Mouse (Mus musculus): ENCODE results near the gene Zfp341. TPM values are rescaled to one million over a fixed set of nuclear protein-coding genes. Genes with fewer than 3 reads are reported as not detected.
A peak's percentile ranks its signal among the peaks of the same experiment; 100 is the strongest.

Gene Zfp341
- polyA plus RNA-seq, 1 experiment from 2014 or later, result 1.5 TPM

- Histone ChIP-seq H3K9ac (replicated peaks) (peak overlapping the region; percentile 86), H3K36me3 (peaks cover 18% of the 10 kb centered on the region; the same call in 1 of the 2 replicates), H3K4me3 (replicated peaks) (peak overlapping the region; percentile 76), H3K4me2 (peak overlapping the region; percentile 84), H3K27me3 (no peaks in the 10 kb centered on the region), H3K9me3 (no peaks in the 10 kb centered on the region), H3K27ac (peak overlapping the region; percentile 86), H3K4me1 (replicated peaks) (peaks cover 21% of the 10 kb centered on the region)
- no peak for ATAC-seq (ENCODE audit: insufficient number of reproducible peaks, insufficient read depth, low FRiP score, low TSS enrichment, low read depth)
- WGBS, result 15% methylated on average over 12 of the region's 12 CpGs
These were observed 44.6 kb downstream of the Zfp341 start for GRCm38 (mm10) chr2:154657486-154658237.

GRCm38 (mm10) chr2:154659070-154659469 lies 46.0 kb downstream of the Zfp341 start:
- H3K4me1 ChIP-seq (replicated peaks), result peaks cover 21% of the 10 kb centered on the region
- H3K9ac ChIP-seq (replicated peaks), result no peak overlapping the region
- WGBS, result 88% methylated on average over 4 of the region's 4 CpGs
- H3K27ac ChIP-seq, result no peak overlapping the region
- no peaks in the 10 kb centered on the region for H3K27me3 ChIP-seq
- no peak for ATAC-seq (ENCODE audit: insufficient number of reproducible peaks, insufficient read depth, low FRiP score, low TSS enrichment, low read depth)
- no peaks in the 10 kb centered on the region for H3K9me3 ChIP-seq
- peaks cover 18% of the 10 kb centered on the region; the same call in 1 of the 2 replicates for H3K36me3 ChIP-seq
- 0 out of 2 replicates have a peak overlapping the region, but pooled peaks have one; percentile 76 for H3K4me3 ChIP-seq (replicated peaks)
- H3K4me2 ChIP-seq, result peak overlapping the region; percentile 84

- no peak overlapping the region for H3K27ac ChIP-seq
- H3K4me3 ChIP-seq (replicated peaks), result no peak overlapping the region
- peak overlapping the region; percentile 84; the same call in 1 of the 2 replicates for H3K4me2 ChIP-seq
- H3K9ac ChIP-seq (replicated peaks), result no peak overlapping the region
- no peaks in the 10 kb centered on the region for H3K9me3 ChIP-seq
- peaks cover 21% of the 10 kb centered on the region for H3K4me1 ChIP-seq (replicated peaks)
- 92% methylated on average over 4 of the region's 5 CpGs for WGBS
- ATAC-seq (ENCODE audit: insufficient number of reproducible peaks, insufficient read depth, low FRiP score, low TSS enrichment, low read depth), result no peak
- no peaks in the 10 kb centered on the region for H3K27me3 ChIP-seq
- H3K36me3 ChIP-seq, result peaks cover 22% of the 10 kb centered on the region; the same call in 1 of the 2 replicates
These were observed 46.5 kb downstream of the Zfp341 start for GRCm38 (mm10) chr2:154659531-154660074.

GRCm38 (mm10) chr2:154668680-154669079 lies 55.6 kb downstream of the Zfp341 start:
- H3K27ac ChIP-seq, result no peak overlapping the region
- no peak overlapping the region for H3K4me3 ChIP-seq (replicated peaks)
- peaks cover 35% of the 10 kb centered on the region for H3K36me3 ChIP-seq
- H3K4me1 ChIP-seq (replicated peaks), result no peaks in the 10 kb centered on the region
- WGBS, result 66% methylated on average over 7 of the region's 7 CpGs
- H3K27me3 ChIP-seq, result no peaks in the 10 kb centered on the region
- no peak overlapping the region for H3K4me2 ChIP-seq
- no peak for ATAC-seq (ENCODE audit: insufficient number of reproducible peaks, insufficient read depth, low FRiP score, low TSS enrichment, low read depth)
- no peaks in the 10 kb centered on the region for H3K9me3 ChIP-seq
- no peak overlapping the region for H3K9ac ChIP-seq (replicated peaks)

- Histone ChIP-seq H3K4me3 (replicated peaks) (no peak overlapping the region), H3K27ac (no peak overlapping the region), H3K27me3 (no peaks in the 10 kb centered on the region), H3K9me3 (no peaks in the 10 kb centered on the region), H3K4me1 (replicated peaks) (peaks cover 3% of the 10 kb centered on the region; the same call in 1 of the 2 replicates), H3K4me2 (no peak overlapping the region), H3K9ac (replicated peaks) (no peak overlapping the region; the same call in 1 of the 2 replicates), H3K36me3 (peaks cover 29% of the 10 kb centered on the region)
- 75% methylated on average over 4 of the region's 4 CpGs for WGBS
- ATAC-seq (ENCODE audit: insufficient number of reproducible peaks, insufficient read depth, low FRiP score, low TSS enrichment, low read depth), result no peak
These were observed 57.0 kb downstream of the Zfp341 start for GRCm38 (mm10) chr2:154670106-154670505.

GRCm38 (mm10) chr2:154670741-154671140 lies 57.6 kb downstream of the Zfp341 start:
- Histone ChIP-seq H3K9ac (replicated peaks) (no peak overlapping the region), H3K4me2 (no peak overlapping the region), H3K4me1 (replicated peaks) (peaks cover 3% of the 10 kb centered on the region; the same call in 1 of the 2 replicates), H3K9me3 (no peaks in the 10 kb centered on the region), H3K27me3 (no peaks in the 10 kb centered on the region), H3K4me3 (replicated peaks) (no peak overlapping the region), H3K36me3 (peaks cover 29% of the 10 kb centered on the region), H3K27ac (no peak overlapping the region)
- WGBS, result 88% methylated on average over 4 of the region's 4 CpGs
- ATAC-seq (ENCODE audit: insufficient number of reproducible peaks, insufficient read depth, low FRiP score, low TSS enrichment, low read depth), result no peak

- Histone ChIP-seq H3K27ac (no peak overlapping the region), H3K4me2 (no peak overlapping the region)
These were observed 60.9 kb downstream of the Zfp341 start for GRCm38 (mm10) chr2:154674008-154674407.

GRCm38 (mm10) chr2:154676653-154677609 lies 63.8 kb downstream of the Zfp341 start:
- H3K4me1 ChIP-seq (replicated peaks), result peaks cover 16% of the 10 kb centered on the region
- no peaks in the 10 kb centered on the region for H3K27me3 ChIP-seq
- ATAC-seq (ENCODE audit: insufficient number of reproducible peaks, insufficient read depth, low FRiP score, low TSS enrichment, low read depth), result no peak
- H3K9me3 ChIP-seq, result no peaks in the 10 kb centered on the region
- WGBS, result 71% methylated on average over 19 of the region's 19 CpGs
- peak overlapping the region; percentile 30; the same call in 1 of the 2 replicates for H3K4me2 ChIP-seq
- peaks cover 17% of the 10 kb centered on the region; the same call in 1 of the 2 replicates for H3K36me3 ChIP-seq
- no peak overlapping the region for H3K4me3 ChIP-seq (replicated peaks)
- H3K27ac ChIP-seq, result peak overlapping the region; percentile 57; the same call in 1 of the 2 replicates
- no peak overlapping the region for H3K9ac ChIP-seq (replicated peaks)

More at GRCm38 (mm10) chr2:154674008-154674407, 60.9 kb downstream of the Zfp341 start:
- ATAC-seq (ENCODE audit: insufficient number of reproducible peaks, insufficient read depth, low FRiP score, low TSS enrichment, low read depth), result no peak
- Histone ChIP-seq H3K4me3 (replicated peaks) (no peak overlapping the region), H3K9ac (replicated peaks) (no peak overlapping the region), H3K27me3 (no peaks in the 10 kb centered on the region), H3K4me1 (replicated peaks) (peaks cover 16% of the 10 kb centered on the region), H3K9me3 (no peaks in the 10 kb centered on the region), H3K36me3 (peaks cover 24% of the 10 kb centered on the region)
- 71% methylated on average over 4 of the region's 4 CpGs for WGBS

- Histone ChIP-seq H3K27ac (peak overlapping the region; percentile 57; the same call in 1 of the 2 replicates), H3K4me1 (replicated peaks) (peaks cover 23% of the 10 kb centered on the region), H3K36me3 (peaks cover 13% of the 10 kb centered on the region; the same call in 1 of the 2 replicates), H3K4me2 (no peak overlapping the region), H3K4me3 (replicated peaks) (no peak overlapping the region), H3K27me3 (no peaks in the 10 kb centered on the region), H3K9ac (replicated peaks) (no peak overlapping the region), H3K9me3 (no peaks in the 10 kb centered on the region)
- ATAC-seq (ENCODE audit: insufficient number of reproducible peaks, insufficient read depth, low FRiP score, low TSS enrichment, low read depth), result no peak
- WGBS, result 68% methylated on average over 10 of the region's 10 CpGs
These were observed 64.6 kb downstream of the Zfp341 start for GRCm38 (mm10) chr2:154677651-154678139.

GRCm38 (mm10) chr2:154678995-154679394 lies 65.9 kb downstream of the Zfp341 start:
- Histone ChIP-seq H3K9ac (replicated peaks) (no peak overlapping the region), H3K36me3 (peaks cover 13% of the 10 kb centered on the region; the same call in 1 of the 2 replicates), H3K27me3 (no peaks in the 10 kb centered on the region), H3K27ac (no peak overlapping the region), H3K4me3 (replicated peaks) (no peak overlapping the region), H3K4me2 (no peak overlapping the region), H3K4me1 (replicated peaks) (peaks cover 23% of the 10 kb centered on the region), H3K9me3 (no peaks in the 10 kb centered on the region)
- no peak for ATAC-seq (ENCODE audit: insufficient number of reproducible peaks, insufficient read depth, low FRiP score, low TSS enrichment, low read depth)
- 88% methylated on average over 3 of the region's 3 CpGs for WGBS
